ENCODE assay signal across 19 mouse cellular contexts in the genomic region with DNA sequence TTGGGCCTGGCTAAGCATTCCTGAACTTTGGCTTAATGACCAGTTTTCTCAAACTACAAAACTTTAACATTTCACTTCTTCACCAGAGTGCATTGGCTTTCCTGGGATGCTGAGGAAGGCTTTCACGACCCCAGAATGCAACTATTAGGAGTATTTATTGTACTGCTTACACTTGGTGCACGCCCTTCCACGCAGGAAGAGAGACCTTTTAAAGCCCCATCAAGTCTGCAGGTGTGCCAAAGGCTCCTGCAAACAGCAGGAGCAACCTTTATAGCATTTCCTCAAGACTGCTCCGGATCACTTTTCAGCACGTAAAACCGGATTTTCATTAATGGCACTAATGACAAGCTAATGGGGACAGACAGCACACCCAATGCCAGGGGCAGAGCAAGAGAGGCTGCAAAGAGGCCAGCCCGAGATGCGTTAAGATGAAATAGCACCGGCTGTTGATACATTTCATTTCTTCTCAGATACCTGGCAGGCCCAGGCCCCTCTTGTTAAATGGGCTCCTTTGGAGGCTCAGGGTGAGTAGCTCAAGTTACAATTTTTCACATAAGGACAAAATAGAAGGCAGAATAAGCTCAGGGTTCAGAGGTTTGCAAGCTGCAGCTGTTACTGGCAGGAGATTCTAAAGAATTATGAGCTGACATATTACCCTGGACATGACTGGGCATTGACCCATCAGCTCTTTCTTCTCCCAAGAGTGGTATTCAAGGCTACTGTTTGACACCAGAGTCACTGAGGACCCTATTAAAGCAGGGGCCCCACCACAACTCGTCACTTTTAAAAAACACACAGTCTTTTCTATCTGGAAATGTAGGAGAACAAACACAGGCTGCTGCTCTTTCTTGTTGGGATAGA.
DNase-seq lines count a peak whose midpoint lies in the region; ATAC-seq and TF ChIP-seq lines count a peak whose summit lies in the region.
"Had no signal": no experiment of that assay in that cellular context is flagged by ENCODE, and none has a peak within 500 bp of the region (broad histone marks: within the 10 kb centered on the region; RNA-seq: fewer than 3 reads in every experiment).

No protein-coding gene starts in this region.

- WGBS in kidney, embryonic 15.5 days = 29% methylated on average over 10 of the region's 10 CpGs
- WGBS in kidney, adult 2 months = 31% methylated on average over 10 of the region's 10 CpGs
- WGBS in limb, embryonic 12.5 days = 7% methylated on average over 10 of the region's 10 CpGs

- no peak for TF ChIP-seq POLR2A in kidney, adult 2 months (IDR thresholded peaks at IDR 0.05; ENCODE audit: low read depth, low read length)

- TF ChIP-seq CTCF in kidney, adult 2 months (conservative IDR thresholded peaks at IDR 0.05; ENCODE audit: insufficient read depth, insufficient read length, low read depth, low read length) = no peak

- no peak overlapping the region for H3K4me3 ChIP-seq in kidney, embryonic 15.5 days (replicated peaks)
- no peak overlapping the region for H3K4me3 ChIP-seq in kidney, adult 2 months (ENCODE audit: insufficient read depth, low read depth, low read length)
- no peak overlapping the region for H3K4me3 ChIP-seq in limb, embryonic 12.5 days (replicated peaks)
- H3K4me3 ChIP-seq: forebrain, embryonic 15.5 days; hindbrain, embryonic 12.5 days; layer of hippocampus, adult 2 months; liver, embryonic 13.5 days; midbrain, embryonic 12.5 days; neural tube, embryonic 12.5 days had no signal

- H3K27ac ChIP-seq in kidney, embryonic 15.5 days = no peak overlapping the region
- no peak overlapping the region for H3K27ac ChIP-seq in kidney, adult 2 months (ENCODE audit: insufficient read depth, low read depth, low read length)
- peak overlapping the region; percentile 47 for H3K27ac ChIP-seq in limb, embryonic 12.5 days
- H3K27ac ChIP-seq: forebrain, embryonic 15.5 days; hindbrain, embryonic 12.5 days; layer of hippocampus, adult 2 months; liver, embryonic 13.5 days; macrophage; midbrain, embryonic 12.5 days; neural tube, embryonic 12.5 days had no signal

- no peaks in the 10 kb centered on the region for H3K36me3 ChIP-seq in kidney, embryonic 15.5 days
- H3K36me3 ChIP-seq in kidney, adult 2 months (ENCODE audit: control insufficient read depth, insufficient read depth, low read length) = no peaks in the 10 kb centered on the region
- H3K36me3 ChIP-seq in limb, embryonic 12.5 days = no peaks in the 10 kb centered on the region
- H3K36me3 ChIP-seq: forebrain, embryonic 15.5 days; hindbrain, embryonic 12.5 days; liver, embryonic 13.5 days; midbrain, embryonic 12.5 days; neural tube, embryonic 12.5 days had no signal

- H3K4me1 ChIP-seq in kidney, embryonic 15.5 days = peaks cover 3% of the 10 kb centered on the region; the same call in 1 of the 2 replicates
- no peaks in the 10 kb centered on the region for H3K4me1 ChIP-seq in kidney, adult 2 months (ENCODE audit: control insufficient read depth, insufficient read depth, low read length)
- H3K4me1 ChIP-seq in limb, embryonic 12.5 days (replicated peaks) = peaks cover 16% of the 10 kb centered on the region
- H3K4me1 ChIP-seq: forebrain, embryonic 15.5 days; hindbrain, embryonic 12.5 days; liver, embryonic 13.5 days; midbrain, embryonic 12.5 days; neural tube, embryonic 12.5 days had no signal

- H3K9me3 ChIP-seq in kidney, embryonic 15.5 days (replicated peaks) = no peaks in the 10 kb centered on the region
- no peaks in the 10 kb centered on the region for H3K9me3 ChIP-seq in limb, embryonic 12.5 days
- H3K9me3 ChIP-seq: forebrain, embryonic 15.5 days; hindbrain, embryonic 12.5 days; liver, embryonic 13.5 days; midbrain, embryonic 12.5 days; neural tube, embryonic 12.5 days had no signal

- no peak overlapping the region for H3K4me2 ChIP-seq in kidney, embryonic 15.5 days
- peak overlapping the region; percentile 35 for H3K4me2 ChIP-seq in limb, embryonic 12.5 days
- H3K4me2 ChIP-seq: forebrain, embryonic 15.5 days; hindbrain, embryonic 12.5 days; liver, embryonic 13.5 days; midbrain, embryonic 12.5 days; neural tube, embryonic 12.5 days had no signal

- no peak for DNase-seq in kidney, adult 2 months
- DNase-seq in adipocyte (ENCODE audit: low spot score) = peak; percentile 17
- DNase-seq in embryo, embryonic 11.5 days (ENCODE audit: low read depth, low spot score) = peak; percentile 22
- no peak for DNase-seq in spleen, postnatal 10 days (ENCODE audit: low spot score in 2 of 2)
- no peak for DNase-seq in right cerebral cortex, postnatal 4 days
- DNase-seq in right cerebral cortex, postnatal 10 days (ENCODE audit: low spot score in 2 of 2) = no peak
- DNase-seq: adrenal gland, adult 8-10 months; cerebellum, adult 9-10 months; gastrocnemius, postnatal 25 days; layer of hippocampus, postnatal 36 days; liver, embryonic 13.5 days had no signal

- H3K27me3 ChIP-seq in kidney, embryonic 15.5 days = no peaks in the 10 kb centered on the region
- no peaks in the 10 kb centered on the region for H3K27me3 ChIP-seq in kidney, adult 2 months (replicated peaks; ENCODE audit: control insufficient read depth, insufficient read depth, low read length)
- H3K27me3 ChIP-seq in limb, embryonic 12.5 days = no peaks in the 10 kb centered on the region
- H3K27me3 ChIP-seq: forebrain, embryonic 15.5 days; hindbrain, embryonic 12.5 days; liver, embryonic 13.5 days; midbrain, embryonic 12.5 days; neural tube, embryonic 12.5 days had no signal

- H3K9ac ChIP-seq in kidney, embryonic 15.5 days = no peak overlapping the region
- no peak overlapping the region; the same call in 1 of the 2 replicates for H3K9ac ChIP-seq in limb, embryonic 12.5 days (replicated peaks)
- H3K9ac ChIP-seq: forebrain, embryonic 15.5 days; hindbrain, embryonic 12.5 days; liver, embryonic 13.5 days; midbrain, embryonic 12.5 days; neural tube, embryonic 12.5 days had no signal

- peak; percentile 54; the same call in 1 of the 2 replicates for ATAC-seq in kidney, embryonic 15.5 days (replicated peaks; ENCODE audit: low FRiP score)
- peak; percentile 85 for ATAC-seq in limb, embryonic 12.5 days (ENCODE audit: insufficient number of reproducible peaks, insufficient read depth, low FRiP score, low TSS enrichment, low read depth)
- ATAC-seq: forebrain, embryonic 15.5 days had no signal

Comparison
In these comparisons a context has a peak if more than half of its experiments do, and no peak if none do; other contexts are left out.
1. DNase-seq: peak in adipocyte (single experiment) and embryo, embryonic 11.5 days (single experiment); none in kidney, adult 2 months (single experiment), spleen, postnatal 10 days (0 of 2), right cerebral cortex, postnatal 4 days (single experiment) and right cerebral cortex, postnatal 10 days (0 of 2).